Mouse (Mus musculus): ENCODE data around the gene Sema4b.

The Sema4b gene

DNA sequence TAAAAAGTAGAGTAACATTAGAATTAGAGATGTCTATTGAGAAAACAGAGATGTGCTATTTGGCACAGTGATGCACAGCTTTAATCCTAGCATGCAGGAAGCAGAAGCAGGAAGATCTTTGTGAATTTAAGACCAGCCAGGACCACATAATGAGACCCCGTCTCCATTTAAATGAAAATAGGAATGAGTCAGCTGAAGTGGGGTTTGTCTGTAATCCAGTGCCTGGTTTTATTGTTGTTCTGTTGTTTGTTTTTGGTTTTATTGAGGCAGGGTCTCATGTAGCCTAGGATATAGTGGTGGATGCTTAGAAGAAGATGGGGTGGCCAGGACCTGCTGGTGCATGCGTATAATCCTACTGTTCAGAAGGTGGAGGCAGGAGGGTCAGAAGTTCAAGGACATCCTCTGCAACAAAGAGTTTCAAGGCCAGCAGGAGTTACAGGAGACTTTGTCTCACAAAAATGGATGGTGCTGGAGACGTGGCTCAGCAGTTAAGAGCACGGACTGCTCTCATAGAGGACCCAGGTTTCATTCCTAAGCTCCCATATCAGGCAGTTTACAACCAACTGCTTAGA is 34.6 kb downstream of the Sema4b start:
- DNase-seq: no peak

DNA sequence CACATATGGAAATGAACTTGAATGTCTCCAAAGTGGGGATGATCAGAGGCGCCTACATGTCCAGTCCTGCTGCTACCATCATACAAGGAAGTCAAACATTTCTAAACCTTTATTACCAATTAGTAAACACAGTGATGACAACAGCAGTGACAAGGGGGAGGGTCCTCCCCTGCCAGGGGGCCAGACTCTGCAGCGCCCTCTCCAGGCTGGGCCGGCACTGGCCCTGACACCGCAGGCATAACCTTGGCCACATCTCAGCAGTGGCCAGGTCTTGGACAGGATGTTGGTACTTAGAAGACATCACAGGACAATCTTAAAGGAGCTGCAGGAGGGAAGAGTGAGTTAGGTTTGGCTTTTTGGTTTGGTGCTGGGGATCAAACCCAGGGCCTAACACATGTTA is 40.4 kb downstream of the Sema4b start:
- no peak for DNase-seq

DNA sequence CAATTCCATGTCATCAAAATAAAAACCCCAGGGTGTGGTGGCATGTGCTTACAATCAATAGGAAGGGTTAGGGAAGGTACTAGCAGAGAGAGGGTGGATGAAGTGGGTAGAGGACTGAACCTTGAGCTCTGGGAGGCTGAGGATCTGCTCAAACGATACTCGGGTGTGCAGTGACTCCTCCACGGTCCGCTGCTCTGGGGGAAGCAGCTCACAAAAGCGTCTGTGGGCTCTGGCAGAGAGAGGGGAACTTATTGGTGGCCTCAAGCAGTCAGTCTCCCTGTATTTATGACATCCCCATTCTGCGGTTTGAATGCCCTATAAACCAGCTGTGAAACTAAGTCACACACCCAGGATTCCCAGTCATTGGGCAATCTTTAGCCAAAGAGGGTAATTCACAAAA is 43.6 kb downstream of the Sema4b start:
- no peak for DNase-seq

DNA sequence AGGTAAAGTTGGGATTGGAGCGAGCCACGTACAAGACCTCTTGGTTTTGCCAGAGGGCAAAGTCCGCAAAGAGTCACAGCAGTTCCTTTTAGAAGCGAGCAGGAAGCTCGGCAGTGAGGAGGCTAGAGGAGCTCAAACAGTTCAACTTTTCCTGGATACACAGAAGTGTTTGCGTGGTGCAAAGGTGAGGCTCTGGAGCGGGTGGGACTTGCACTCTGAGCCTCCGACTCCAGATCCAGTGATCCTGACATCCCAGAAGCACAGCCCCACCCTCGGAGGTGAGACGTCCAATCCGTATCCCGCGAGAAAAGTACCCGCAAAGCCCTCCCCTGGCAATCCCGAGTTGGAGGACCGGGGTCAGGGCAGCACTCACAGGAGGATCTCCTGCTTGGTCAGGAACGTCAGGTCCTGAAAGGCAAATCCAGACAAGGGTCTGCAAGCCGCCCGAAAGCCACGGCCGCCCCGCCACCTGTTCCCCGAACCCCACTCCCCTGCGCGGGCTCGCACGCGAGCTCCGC is 45.4 kb downstream of the Sema4b start:
- DNase-seq: no peak

DNA sequence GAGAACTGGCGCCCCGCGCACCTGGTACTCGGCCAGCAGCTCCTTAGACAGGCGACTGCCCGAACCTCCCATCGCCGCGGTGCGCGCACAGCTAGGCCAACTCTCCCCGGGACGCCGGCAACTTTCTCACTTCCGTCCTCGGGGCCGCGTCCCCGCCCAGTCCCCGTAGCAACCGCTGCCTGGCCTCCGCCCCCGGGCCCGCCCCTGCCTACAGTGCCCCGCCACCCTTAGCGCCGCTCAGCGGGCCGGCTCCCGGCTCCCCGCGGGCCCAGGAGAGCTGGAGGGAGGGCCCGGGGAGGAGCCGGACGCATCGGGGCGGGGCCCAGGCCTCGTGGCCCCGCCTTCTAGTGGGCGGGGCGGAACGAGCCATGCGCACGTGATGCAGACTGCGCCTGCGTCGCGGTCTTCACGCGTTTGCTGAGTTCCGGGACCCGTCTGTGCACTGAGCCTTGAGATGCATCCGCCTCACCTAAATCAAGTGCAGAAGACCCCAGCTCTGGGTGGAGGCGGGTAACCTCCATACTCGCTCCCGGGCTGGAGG is 45.9 kb downstream of the Sema4b start, which contains the start of the genes Cib1 and Gdpgp1:
Cib1 (minus strand) TSS at position 325 of the 541 bp plus-strand sequence.
Gdpgp1 (plus strand) TSS at position 377 of the 541 bp plus-strand sequence.
- peak; percentile 99 for DNase-seq

DNA sequence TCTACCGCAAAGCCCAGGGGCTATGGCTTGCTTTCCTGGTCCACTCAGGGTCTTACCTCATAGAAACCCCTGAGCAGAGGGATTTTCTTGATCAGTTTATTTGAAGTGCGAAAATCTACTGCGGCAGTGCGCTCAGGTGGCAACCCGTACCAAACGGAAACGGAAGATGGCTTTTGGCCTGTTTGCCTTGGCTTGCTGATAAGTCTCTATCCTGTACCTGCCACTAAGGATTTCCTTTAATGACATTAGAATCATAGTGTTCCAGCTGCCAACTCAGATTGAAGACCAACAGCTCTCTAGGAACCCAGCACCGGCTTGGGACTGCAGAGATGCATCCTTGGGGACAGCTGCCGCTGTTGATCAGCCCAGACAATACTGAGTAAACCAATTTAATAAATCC is 47.2 kb downstream of the Sema4b start:
- DNase-seq: peak; percentile 18

DNA sequence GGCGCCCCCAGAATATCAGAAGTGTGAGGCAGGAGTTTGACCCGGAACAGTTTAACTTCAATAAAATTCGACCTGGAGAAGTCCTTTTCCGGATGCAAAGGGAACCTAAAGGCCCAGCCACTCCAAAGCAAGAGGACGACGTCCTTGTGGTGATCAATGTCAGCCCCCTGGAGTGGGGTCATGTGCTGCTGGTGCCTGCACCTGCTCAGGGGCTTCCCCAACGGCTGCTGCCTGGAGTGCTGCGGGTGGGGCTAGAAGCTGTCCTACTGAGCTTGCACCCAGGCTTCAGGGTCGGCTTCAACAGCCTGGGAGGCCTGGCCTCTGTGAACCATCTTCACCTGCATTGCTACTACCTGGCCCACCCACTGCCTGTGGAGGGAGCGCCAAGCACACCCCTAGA is 51.9 kb downstream of the Sema4b start:
- DNase-seq: no peak

DNA sequence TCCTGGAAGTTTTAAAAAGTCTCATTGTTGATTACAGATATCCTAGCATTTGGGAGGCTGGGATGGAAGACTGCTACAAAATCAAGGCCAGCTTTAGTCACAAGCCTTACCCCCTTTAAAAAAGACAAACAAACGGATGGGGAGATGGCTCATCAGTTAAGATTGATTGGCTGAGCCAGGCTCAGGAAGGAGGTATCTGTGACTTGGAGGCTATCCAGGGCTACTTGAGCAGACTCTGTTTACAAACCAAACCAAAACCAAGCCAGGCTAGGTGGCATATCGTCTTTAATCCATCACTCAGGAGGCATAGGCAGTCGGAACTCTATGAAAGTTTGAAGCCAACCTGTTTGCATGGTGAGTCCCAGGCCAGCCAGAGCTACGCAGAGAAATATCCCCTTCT is 55.0 kb downstream of the Sema4b start:
- DNase-seq: no peak

DNA sequence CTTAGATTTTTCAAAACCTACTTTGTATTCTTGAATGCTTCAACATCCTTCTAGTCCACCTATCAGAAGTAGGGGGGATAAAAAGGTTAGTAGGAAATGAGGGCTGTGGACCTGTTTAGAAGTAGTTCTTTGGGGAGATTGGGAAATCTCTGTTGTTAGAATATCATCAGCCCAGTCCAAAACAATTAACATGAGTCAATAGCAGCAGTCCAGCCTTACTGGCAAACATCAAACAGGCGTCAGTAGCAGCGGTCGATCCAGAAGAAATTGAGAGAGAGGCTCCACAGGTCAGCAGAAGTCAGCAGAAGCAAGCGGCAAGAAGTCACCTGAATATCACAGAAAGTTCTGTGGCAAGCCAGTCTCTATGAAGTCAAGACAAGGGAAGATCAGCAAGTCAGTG is 58.2 kb downstream of the Sema4b start:
- DNase-seq: no peak

DNA sequence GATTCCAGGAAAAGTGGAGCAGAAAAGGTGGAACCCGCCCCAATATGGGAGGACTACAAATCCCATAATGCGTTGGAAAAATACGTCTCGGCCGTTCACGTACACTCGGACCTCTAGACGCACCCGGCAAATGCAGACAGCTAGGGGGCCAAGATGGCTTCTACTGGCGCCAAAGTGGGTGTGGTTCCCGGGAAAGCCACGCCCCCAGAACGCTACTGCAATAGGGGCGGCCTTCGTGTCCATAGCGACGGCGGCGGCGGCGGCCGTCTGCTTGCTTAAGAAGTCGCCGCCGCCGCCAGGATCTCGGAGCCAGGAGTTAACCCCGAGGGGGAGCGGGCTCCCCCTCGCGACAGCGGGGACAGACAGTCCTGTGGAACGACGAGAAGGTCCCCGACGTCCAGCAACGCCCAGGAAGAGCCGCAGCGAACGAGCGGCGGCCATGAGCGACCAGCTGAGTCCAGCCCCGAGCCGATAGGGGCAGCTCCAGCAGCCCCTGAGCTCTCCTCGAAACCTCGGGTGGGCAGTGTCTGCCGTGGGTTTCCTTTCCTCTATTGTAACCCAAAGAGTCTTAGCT is 59.6 kb downstream of the Sema4b start, which contains the start of gene Ttll13:
Ttll13 (plus strand) TSS at position 229 of the 574 bp plus-strand sequence.
- peak; percentile 96 for DNase-seq

DNA sequence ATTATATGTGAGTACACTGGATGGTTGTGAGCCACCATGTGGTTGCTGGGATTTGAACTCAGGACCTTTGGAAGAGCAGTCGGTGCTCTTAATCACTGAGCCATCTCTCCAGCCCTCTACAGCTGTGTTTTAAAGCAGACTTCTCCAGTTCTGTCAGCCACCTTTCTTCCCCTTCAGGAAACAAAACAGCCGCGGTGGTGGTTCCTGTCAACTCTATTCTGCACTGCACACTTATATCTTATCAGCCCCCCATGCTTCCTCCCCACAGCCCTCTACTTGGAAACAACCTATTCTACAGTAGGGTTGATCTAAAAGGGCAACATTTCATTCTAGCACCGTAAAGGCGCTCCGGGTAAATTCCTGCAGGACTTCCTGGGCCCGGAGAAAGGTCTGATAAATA is 60.2 kb downstream of the Sema4b start:
- peak; percentile 40 for DNase-seq

DNA sequence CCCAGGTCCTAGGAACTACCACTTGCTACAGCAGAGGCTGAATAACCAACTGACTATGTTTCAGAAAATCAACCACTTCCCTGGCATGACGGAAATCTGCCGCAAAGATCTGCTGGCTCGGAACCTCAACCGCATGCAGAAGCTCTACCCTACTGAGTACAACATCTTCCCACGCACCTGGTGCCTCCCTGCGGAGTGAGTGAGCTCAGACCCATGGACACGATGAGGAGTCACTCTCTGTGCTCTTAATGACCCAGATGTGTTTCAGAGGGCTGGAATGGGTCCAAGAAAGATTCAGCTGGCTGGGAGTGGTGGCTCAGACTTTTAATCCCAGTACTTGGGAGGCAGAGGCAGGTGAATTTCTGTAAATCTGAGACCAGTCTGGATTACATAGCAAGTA is 65.8 kb downstream of the Sema4b start:
- DNase-seq: no peak

DNA sequence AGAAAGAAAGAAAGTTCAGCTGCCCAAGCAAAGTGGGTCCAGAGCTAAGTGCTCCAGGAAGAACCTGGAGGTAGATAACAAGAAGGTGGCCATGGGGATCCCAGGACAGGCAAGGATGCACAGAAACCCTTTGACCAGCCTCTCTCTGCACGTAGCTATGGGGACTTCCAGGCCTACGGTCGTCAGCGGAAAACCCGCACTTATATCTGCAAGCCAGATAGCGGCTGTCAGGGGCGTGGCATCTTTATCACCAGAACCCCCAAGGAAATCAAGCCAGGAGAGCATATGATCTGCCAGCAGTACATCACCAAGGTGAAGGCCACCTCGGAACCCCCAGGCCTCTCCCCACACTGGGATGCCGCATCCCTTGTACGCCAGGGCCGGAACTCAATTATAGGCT is 66.2 kb downstream of the Sema4b start:
- DNase-seq: no peak

DNA sequence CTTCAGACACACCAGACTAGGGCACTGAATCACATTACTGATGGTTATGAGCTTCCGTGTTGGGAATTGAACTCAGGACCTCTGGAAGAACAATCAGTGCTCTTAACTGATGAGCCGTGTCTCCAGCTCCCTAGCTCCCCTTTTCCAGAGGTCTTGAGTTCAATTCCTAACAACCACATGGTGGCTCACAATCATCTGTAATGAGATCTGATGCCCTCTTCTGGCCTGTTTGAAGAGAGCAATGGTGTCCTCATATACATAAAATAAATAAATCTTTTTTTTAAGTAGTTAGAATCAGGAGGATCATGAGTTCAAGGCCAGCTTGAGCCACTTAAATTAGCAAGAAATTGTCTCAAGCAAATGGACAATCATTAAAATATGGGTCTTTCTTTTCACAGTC is 69.3 kb downstream of the Sema4b start:
- no peak for DNase-seq

DNA sequence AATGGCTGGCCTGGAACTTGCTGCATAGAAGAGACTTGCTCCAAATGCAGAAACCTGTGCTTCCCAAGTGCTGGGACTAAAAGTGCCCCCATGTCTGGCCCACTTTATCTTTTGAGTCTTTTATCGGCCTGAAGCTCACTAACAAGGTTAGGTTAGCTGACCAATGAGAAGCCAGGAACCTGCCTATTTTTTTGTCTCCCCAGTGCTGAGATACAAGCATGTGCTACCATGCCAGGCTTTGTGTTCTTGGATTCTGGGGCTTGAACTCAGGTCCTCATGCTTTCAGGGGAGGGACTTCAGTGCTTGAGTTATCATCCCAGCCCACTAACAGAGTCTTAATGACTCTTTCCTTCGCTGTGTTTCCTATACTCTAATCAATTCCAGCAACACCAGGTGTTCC is 71.1 kb downstream of the Sema4b start:
- no peak for DNase-seq

DNA sequence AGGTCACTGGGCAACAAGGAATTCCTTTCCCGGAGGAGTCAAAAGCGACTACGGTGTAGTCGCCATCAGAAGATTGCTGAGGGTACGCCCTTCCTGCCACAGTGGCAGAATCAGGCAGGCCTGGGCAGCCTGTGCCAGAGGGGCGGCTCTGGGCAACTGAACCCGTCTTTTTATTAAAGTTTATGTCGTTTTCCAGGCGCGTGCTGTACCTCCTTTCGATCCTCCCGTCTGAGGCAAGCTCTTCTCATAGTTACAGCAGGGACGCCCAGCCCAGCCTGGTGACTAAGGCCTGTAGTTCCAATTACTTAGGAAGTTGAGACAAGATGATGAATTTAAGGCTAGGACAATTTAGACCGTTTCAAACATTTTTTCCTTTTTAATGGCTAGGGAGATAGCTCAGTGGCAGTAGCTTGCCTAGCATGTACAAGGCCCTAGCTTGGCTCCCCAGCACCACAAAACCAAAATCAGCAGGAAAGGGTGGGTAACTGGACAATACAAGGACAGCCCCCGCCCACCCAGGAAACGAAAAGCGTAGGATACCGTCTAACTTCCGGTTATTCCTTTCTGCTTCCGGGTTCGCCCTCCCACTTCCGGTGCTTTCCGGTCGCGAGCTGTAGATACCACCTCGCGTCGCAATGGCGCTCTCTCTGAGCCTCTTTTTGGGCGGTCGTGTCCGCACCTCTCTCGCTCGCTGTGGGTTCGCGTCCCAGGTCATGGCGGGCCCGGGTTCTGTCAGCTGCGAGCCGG is 74.2 kb downstream of the Sema4b start, which contains the start of gene Ngrn:
Ngrn (plus strand) TSS at position 591 of the 747 bp plus-strand sequence.
- DNase-seq: peak; percentile 84

DNA sequence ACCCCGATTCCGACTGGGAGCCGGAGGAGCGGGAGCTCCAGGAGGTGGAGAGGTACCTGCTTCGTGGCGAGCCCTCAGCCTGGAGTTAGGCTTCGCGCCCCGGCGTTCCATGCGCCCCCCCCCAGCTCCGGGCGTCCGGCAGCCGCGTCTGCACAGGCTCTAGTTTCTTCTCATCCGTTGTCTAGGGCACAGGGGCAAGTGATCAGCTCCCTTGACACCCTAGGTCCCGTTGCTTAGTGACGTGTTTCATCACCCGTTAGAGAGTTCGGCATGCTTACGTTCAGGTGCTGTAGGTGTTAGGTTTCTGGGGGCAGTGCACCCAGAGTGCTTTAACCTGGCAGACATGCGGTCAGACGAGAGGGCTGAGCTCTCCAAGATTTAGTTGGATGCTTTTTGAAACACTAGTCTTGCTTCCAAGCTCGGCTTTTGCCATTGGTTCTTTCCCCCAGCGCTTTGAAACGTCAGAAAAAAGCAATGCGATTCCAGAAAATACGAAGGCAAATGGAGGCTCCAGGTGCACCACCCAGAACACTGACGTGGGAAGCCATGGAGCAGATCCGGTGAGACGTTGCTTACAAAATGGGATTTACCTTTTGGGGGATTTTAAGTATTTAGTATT is 74.8 kb downstream of the Sema4b start:
- DNase-seq: no peak

DNA sequence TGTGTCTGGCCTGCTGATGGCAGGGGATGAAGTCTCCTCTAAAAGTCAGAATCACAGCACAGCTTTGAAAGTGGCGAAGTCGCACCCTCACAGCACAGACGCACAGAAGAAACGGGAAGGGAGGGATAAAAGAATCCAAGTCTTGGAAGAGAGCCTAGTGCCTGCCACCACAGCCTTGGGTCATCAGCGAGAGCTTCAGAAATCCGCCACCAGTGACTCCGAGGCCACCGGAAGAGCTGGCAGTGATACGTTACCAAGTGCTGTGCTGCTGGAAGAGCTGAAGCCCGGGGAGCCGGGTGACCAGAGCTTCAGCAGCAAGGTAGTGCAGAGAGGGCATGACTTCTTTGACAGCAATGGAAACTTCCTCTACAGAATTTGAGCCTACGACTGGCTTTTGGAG is 78.0 kb downstream of the Sema4b start:
- no peak for DNase-seq

DNA sequence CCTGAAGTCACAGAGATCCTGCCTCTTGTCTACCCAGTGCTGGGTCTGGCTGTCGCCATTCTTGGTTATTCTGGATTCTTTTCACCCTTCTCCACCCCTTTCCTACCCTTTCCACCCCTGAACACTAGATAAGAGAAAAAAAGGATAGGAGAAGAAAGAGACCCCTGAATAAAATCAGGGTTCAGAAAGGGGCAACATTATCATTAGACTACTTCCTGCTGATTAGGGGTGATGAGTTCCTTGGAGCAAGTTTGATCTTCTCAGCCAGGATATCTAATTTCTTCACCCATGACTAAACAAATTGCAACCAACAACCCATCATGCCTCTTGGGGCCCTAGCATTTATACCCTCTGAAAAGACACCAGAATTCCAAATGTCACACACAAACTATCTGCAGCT is 81.1 kb downstream of the Sema4b start:
- DNase-seq: no peak

DNA sequence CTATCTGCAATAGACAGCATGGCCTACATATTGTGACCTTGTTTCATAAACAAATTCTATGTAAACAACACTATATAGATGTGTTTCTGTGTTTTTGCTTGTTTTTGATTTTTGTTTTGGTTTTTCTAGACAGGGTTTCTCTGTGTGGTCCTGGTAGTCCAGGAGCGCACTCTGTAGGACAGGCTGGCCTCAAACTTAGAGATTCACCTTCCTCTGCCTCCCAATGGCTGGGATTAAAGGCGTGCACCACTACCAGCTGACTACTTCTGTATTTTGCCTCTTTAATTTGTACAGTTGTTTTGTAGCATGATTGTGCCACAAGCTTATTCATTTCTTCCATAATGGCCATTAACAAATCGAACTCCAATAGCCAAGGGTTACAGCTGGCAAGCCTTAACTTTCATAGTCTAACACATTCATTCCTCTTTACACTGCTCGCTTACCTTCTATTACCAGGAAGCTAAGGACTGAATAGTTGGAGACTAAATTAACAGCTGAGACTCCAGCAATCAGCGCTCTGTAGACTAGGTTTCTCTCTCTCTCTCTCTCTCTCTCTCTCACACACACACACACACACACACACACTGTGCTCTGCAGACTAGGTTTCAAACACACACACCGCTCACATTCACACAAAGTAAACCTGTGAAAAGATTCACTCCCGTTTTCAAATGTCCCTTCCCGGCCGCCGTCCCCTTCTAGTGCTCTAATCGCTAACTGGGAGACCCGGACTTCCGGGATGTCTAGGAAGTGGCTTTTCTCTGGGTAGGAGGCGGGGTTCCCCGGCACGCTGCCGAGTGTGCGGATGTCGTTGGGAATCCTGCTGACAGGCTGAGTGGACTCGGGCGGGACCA is 82.5 kb downstream of the Sema4b start, which contains the start of gene Vps33b:
Vps33b (plus strand) TSS at position 753 of the 854 bp plus-strand sequence.
- DNase-seq: peak; percentile 96

DNA sequence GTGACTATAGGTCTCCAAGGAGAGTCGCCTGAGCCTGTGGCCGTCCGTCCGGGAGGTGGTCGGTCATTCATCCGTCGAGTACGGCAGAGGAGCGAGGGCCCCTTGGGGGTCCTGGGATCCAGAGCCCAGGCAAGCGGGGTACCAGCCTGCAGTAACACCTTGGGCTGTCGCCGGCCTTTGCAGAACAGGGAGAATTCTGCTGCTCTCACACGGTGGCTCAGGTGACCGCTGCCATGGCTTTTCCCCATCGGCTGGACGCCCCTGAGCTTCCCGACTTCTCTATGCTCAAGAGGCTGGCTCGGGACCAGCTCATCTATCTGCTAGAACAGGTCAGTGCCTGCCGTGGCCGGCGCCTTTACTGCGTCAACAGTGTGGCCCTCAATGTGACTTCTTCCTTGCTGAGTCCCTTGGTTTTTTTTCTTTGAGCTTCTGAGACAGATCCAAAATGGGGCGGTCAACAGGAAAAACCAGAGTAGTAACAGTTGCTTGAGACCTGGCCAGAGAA is 83.2 kb downstream of the Sema4b start:
- DNase-seq: no peak

DNA sequence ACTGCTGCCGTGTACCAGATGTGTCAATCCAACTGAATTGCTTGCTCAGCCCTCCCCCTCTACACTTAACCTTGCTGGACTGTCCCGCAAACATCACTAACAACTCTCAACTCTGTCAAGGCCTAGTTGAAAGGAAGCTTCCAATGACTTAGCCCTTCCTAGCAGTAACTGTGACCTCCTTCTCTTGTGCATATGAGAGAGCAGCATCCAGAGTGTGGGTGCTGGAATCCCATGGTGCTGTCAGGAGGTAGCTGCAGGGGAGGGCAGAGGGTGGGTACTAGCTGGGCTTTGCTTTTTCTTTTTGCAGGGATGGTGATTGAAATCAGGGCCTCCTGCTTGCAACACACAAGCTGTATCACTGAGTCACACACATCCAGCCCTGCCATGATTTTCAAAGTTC is 86.8 kb downstream of the Sema4b start:
- no peak for DNase-seq

Measured in thymus, postnatal 25 days (tissue).